Mouse (Mus musculus): ENCODE results near the gene 6030445D17Rik. TPM values are rescaled to one million over a fixed set of nuclear protein-coding genes. Genes with fewer than 3 reads are reported as not detected.

The 6030445D17Rik gene
- polyA plus RNA-seq, 1 experiment: 0.46 TPM

DNA sequence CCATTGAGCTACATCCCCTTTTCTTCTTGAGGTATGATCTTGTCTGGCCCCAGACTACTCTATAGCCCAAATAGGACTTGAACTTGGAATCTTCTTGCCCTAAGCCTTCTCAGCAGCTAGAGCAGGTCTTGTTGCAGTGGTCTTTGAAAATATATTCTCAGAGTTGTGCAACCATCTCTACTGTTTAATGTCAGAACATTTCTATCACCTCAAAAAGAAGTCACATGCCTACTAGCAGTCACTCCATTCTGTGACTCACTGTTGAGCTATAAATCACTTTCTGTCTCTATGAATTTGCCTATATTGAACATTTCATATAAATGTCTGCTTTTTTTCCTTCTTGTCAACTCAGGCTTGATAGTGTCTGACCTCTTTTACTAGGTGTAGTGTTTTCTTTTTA is 33.9 kb downstream of the 6030445D17Rik start:
- Histone ChIP-seq H3K79me2 (ENCODE audit: control insufficient read depth, insufficient read depth) (peaks cover 98% of the 10 kb centered on the region), H3K36me3 (ENCODE audit: control insufficient read depth, insufficient read depth) (no peaks in the 10 kb centered on the region), H3ac (ENCODE audit: control insufficient read depth, insufficient read length, low read depth) (no peak overlapping the region), H3K4me3 (ENCODE audit: insufficient read depth, poor library complexity, severe bottlenecking) (no peak overlapping the region), H3K27me3 (ENCODE audit: control insufficient read depth, insufficient read depth, insufficient read length) (no peaks in the 10 kb centered on the region), H3K79me3 (ENCODE audit: low read depth) (peaks cover 88% of the 10 kb centered on the region)
- TF ChIP-seq MYOD1 (IDR thresholded peaks at IDR 0.05; ENCODE audit: control insufficient read depth, insufficient read length, low read depth): no peak
- TF ChIP-seq USF1 (IDR thresholded peaks at IDR 0.05; ENCODE audit: low read depth): peak; percentile 35
- TF ChIP-seq FOSL1 (IDR thresholded peaks at IDR 0.05; ENCODE audit: insufficient read depth, low read length, poor library complexity, severe bottlenecking): no peak
- TF ChIP-seq MAX (IDR thresholded peaks at IDR 0.05): no peak
- peak; percentile 54 for TF ChIP-seq CEBPB (IDR thresholded peaks at IDR 0.05; ENCODE audit: low read depth)
- no peak for TF ChIP-seq CTCF (IDR thresholded peaks at IDR 0.05; ENCODE audit: control insufficient read depth, insufficient read depth, insufficient read length)
- no peak for TF ChIP-seq MYOG (IDR thresholded peaks at IDR 0.05; ENCODE audit: control insufficient read depth, extremely low read depth, insufficient read length)

DNA sequence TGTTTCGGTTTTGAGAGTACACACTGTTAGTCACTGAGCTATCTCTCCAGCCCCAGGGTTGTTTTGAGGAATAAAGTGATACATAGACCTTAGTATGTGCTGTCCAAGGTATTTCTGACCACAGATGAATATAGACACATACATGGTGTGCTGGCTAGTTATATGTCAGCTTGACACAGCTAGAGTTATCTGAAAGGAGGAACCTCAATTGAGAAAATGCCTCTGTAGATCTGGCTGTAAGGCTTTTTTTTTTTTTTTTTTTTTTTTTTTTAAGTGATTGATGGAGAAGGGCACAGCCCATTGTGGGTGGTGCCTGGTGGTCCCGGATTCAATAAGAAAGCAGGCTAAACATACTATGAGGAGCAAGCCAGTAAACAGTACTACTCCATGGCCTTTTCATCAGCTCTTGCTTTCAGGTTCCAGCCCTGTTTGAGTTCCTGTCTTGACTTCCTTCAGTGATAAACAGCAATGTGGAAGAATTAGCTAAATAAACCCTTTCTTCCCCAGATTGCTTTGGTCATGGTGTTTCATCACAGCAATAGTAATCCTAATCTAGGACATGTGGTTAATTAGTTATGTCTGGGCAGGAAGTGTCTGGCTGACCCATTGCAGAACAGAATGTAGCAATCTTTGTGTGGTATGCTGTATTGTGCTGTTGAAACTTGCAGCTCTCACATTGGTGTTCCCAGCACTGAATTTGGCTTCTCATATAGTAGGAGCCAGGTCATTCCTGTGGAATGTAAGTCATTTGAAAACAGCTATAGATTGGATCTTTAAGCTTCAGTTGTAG is 43.6 kb downstream of the 6030445D17Rik start:
- H3K79me2 ChIP-seq (ENCODE audit: control insufficient read depth, insufficient read depth): peaks cover 99% of the 10 kb centered on the region
- no peaks in the 10 kb centered on the region for H3K27me3 ChIP-seq (ENCODE audit: control insufficient read depth, insufficient read depth, insufficient read length)
- H3ac ChIP-seq (ENCODE audit: control insufficient read depth, insufficient read length, low read depth): no peak overlapping the region
- no peak overlapping the region for H3K4me3 ChIP-seq (ENCODE audit: insufficient read depth, poor library complexity, severe bottlenecking)
- H3K36me3 ChIP-seq (ENCODE audit: control insufficient read depth, insufficient read depth): no peaks in the 10 kb centered on the region
- peak; percentile 15 for TF ChIP-seq CEBPB (IDR thresholded peaks at IDR 0.05; ENCODE audit: low read depth)
- TF ChIP-seq FOSL1 (IDR thresholded peaks at IDR 0.05; ENCODE audit: insufficient read depth, low read length, poor library complexity, severe bottlenecking): no peak
- peaks cover 84% of the 10 kb centered on the region for H3K79me3 ChIP-seq (ENCODE audit: low read depth)

DNA sequence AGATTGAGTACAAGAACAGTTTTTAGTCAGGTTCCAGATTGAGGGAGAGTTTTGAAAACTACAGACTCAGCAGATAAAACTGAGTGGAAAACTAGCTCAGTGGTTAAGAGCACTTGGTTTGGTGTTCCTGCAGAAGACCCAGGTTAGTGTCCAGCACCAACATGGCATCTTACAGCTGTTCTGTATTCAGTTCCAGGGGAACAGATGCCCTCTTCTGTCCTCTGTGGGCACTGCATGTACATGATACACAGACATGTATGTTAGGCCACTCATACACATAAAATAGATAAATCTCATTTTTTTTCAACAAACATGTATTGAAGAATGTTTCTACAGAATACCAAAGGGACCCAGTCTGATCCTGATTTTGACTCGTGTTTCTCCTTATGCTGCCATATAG is 47.8 kb downstream of the 6030445D17Rik start:
- Histone ChIP-seq H3K79me2 (ENCODE audit: control insufficient read depth, insufficient read depth) (peaks cover 99% of the 10 kb centered on the region), H3ac (ENCODE audit: control insufficient read depth, insufficient read length, low read depth) (no peak overlapping the region), H3K36me3 (ENCODE audit: control insufficient read depth, insufficient read depth) (no peaks in the 10 kb centered on the region), H3K79me3 (ENCODE audit: low read depth) (peaks cover 80% of the 10 kb centered on the region), H3K4me3 (ENCODE audit: insufficient read depth, poor library complexity, severe bottlenecking) (no peak overlapping the region), H3K27me3 (ENCODE audit: control insufficient read depth, insufficient read depth, insufficient read length) (no peaks in the 10 kb centered on the region)
- TF ChIP-seq FOSL1 (IDR thresholded peaks at IDR 0.05; ENCODE audit: insufficient read depth, low read length, poor library complexity, severe bottlenecking): no peak
- no peak for TF ChIP-seq CTCF (IDR thresholded peaks at IDR 0.05; ENCODE audit: control insufficient read depth, insufficient read depth, insufficient read length)

DNA sequence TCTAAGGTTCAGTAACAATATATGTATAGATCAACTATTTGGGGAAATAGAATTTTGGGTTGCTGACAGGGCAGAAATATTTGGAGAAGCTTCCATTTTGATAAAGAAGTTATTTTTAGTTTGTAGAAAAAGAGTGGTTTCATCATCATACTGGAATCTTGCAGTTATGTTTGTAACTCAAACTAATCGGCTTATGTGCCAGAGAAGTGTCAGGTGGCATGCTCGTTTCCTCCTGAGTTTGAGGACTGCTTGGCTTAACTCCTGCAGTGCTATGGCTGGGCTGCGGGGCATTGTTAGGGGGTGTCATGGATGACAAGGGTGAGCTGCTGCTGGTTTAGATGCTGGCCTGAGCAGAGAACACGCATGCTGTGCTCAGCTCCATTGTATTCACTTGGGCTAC is 49.7 kb downstream of the 6030445D17Rik start:
- no peak overlapping the region for H3K4me3 ChIP-seq (ENCODE audit: insufficient read depth, poor library complexity, severe bottlenecking)
- H3K79me2 ChIP-seq (ENCODE audit: control insufficient read depth, insufficient read depth): peaks cover 99% of the 10 kb centered on the region
- H3K36me3 ChIP-seq (ENCODE audit: control insufficient read depth, insufficient read depth): peaks cover 6% of the 10 kb centered on the region
- peaks cover 81% of the 10 kb centered on the region for H3K79me3 ChIP-seq (ENCODE audit: low read depth)
- TF ChIP-seq USF1 (IDR thresholded peaks at IDR 0.05; ENCODE audit: low read depth): no peak
- no peak for TF ChIP-seq MYOG (IDR thresholded peaks at IDR 0.05; ENCODE audit: control insufficient read depth, extremely low read depth, insufficient read length)
- TF ChIP-seq FOSL1 (IDR thresholded peaks at IDR 0.05; ENCODE audit: insufficient read depth, low read length, poor library complexity, severe bottlenecking): no peak
- TF ChIP-seq CTCF (IDR thresholded peaks at IDR 0.05; ENCODE audit: control insufficient read depth, insufficient read depth, insufficient read length): no peak
- TF ChIP-seq MYOD1 (IDR thresholded peaks at IDR 0.05; ENCODE audit: control insufficient read depth, insufficient read length, low read depth): no peak
- TF ChIP-seq MAX (IDR thresholded peaks at IDR 0.05): no peak
- TF ChIP-seq CEBPB (IDR thresholded peaks at IDR 0.05; ENCODE audit: low read depth): no peak
- H3ac ChIP-seq (ENCODE audit: control insufficient read depth, insufficient read length, low read depth): no peak overlapping the region
- H3K27me3 ChIP-seq (ENCODE audit: control insufficient read depth, insufficient read depth, insufficient read length): no peaks in the 10 kb centered on the region

DNA sequence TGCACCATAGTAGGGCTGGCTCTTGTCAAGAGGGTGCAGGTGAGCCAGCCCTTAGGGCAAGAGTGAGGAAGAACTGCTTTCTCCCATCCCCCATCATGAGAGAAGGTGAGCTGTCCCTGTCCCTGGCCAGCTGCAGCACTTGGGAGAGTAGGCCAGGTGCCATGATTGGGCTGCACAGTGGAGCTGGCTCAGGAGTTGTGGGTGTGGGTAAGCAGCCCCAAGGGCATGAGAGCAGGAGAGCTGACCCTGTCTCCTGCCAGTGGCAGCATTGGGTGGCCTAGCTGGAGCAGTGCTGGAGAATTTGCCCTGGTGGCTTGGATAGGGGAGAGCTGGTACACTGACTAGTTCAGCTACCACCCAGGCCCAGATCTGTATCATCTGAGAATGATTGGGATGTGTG is 50.9 kb downstream of the 6030445D17Rik start:
- peaks cover 6% of the 10 kb centered on the region for H3K36me3 ChIP-seq (ENCODE audit: control insufficient read depth, insufficient read depth)
- H3K79me3 ChIP-seq (ENCODE audit: low read depth): peaks cover 76% of the 10 kb centered on the region
- H3K27me3 ChIP-seq (ENCODE audit: control insufficient read depth, insufficient read depth, insufficient read length): no peaks in the 10 kb centered on the region
- no peak overlapping the region for H3ac ChIP-seq (ENCODE audit: control insufficient read depth, insufficient read length, low read depth)
- TF ChIP-seq MYOG (IDR thresholded peaks at IDR 0.05; ENCODE audit: control insufficient read depth, extremely low read depth, insufficient read length) (no peak), USF1 (IDR thresholded peaks at IDR 0.05; ENCODE audit: low read depth) (no peak), FOSL1 (IDR thresholded peaks at IDR 0.05; ENCODE audit: insufficient read depth, low read length, poor library complexity, severe bottlenecking) (no peak), MYOD1 (IDR thresholded peaks at IDR 0.05; ENCODE audit: control insufficient read depth, insufficient read length, low read depth) (no peak), MAX (IDR thresholded peaks at IDR 0.05) (no peak), CTCF (IDR thresholded peaks at IDR 0.05; ENCODE audit: control insufficient read depth, insufficient read depth, insufficient read length) (no peak), CEBPB (IDR thresholded peaks at IDR 0.05; ENCODE audit: low read depth) (no peak)
- no peak overlapping the region for H3K4me3 ChIP-seq (ENCODE audit: insufficient read depth, poor library complexity, severe bottlenecking)
- peaks cover 99% of the 10 kb centered on the region for H3K79me2 ChIP-seq (ENCODE audit: control insufficient read depth, insufficient read depth)

Other genes with a start within 250 kb of the 6030445D17Rik start
- 2.8 TPM for gene Tcea3, start 214.5 kb upstream of the 6030445D17Rik start, polyA plus RNA-seq (2012; fragmentation: generic; extraction: Trizol)
- 5.2 TPM for gene Zfp46, start 177.6 kb upstream of the 6030445D17Rik start, polyA plus RNA-seq (2012; fragmentation: generic; extraction: Trizol)
- 38.4 TPM for gene Hnrnpr, start 151.3 kb upstream of the 6030445D17Rik start, polyA plus RNA-seq (2012; fragmentation: generic; extraction: Trizol)
- gene Htr1d, start 38.7 kb upstream of the 6030445D17Rik start, polyA plus RNA-seq (2012; fragmentation: generic; extraction: Trizol): 0.06 TPM
- 16.1 TPM for gene Luzp1, start 7.5 kb downstream of the 6030445D17Rik start, polyA plus RNA-seq (2012; fragmentation: generic; extraction: Trizol)
- gene Kdm1a, start 140.5 kb downstream of the 6030445D17Rik start, polyA plus RNA-seq (2012; fragmentation: generic; extraction: Trizol): 47.2 TPM
- not detected for gene Tex46, start 148.2 kb downstream of the 6030445D17Rik start, polyA plus RNA-seq (2012; fragmentation: generic; extraction: Trizol)
- gene Lactbl1, start 160.4 kb downstream of the 6030445D17Rik start, polyA plus RNA-seq (2012; fragmentation: generic; extraction: Trizol): not detected